Comparison of ENCODE assay signal across 12 mouse cellular contexts in genomic region chr1:53061871-53062608, GRCm38 (mm10). TPM values are rescaled to one million over a fixed set of nuclear protein-coding genes. Genes with fewer than 3 reads are reported as not detected.
DNase-seq lines count a peak whose midpoint lies in the region; ATAC-seq and TF ChIP-seq lines count a peak whose summit lies in the region.
"Had no signal": no experiment of that assay in that cellular context is flagged by ENCODE, and none has a peak within 500 bp of the region (broad histone marks: within the 10 kb centered on the region; RNA-seq: fewer than 3 reads in every experiment).

No protein-coding gene starts in this region.

- ATAC-seq in hindbrain, postnatal 0 days, result no peak
- ATAC-seq in midbrain, postnatal 0 days (ENCODE audit: low FRiP score), result no peak
- ATAC-seq in liver, embryonic 12.5 days, result no peak

- peak overlapping the region; percentile 88 for H3K27ac ChIP-seq in gastrocnemius, adult 2 months
- no peak overlapping the region for H3K27ac ChIP-seq in hindbrain, postnatal 0 days
- H3K27ac ChIP-seq in midbrain, postnatal 0 days (ENCODE audit: low read depth, low read length), result no peak overlapping the region
- H3K27ac ChIP-seq in liver, embryonic 12.5 days, result no peak overlapping the region

- no peaks in the 10 kb centered on the region for H3K9me3 ChIP-seq in hindbrain, postnatal 0 days (ENCODE audit: low read length)
- H3K9me3 ChIP-seq in midbrain, postnatal 0 days (ENCODE audit: low read length), result no peaks in the 10 kb centered on the region
- H3K9me3 ChIP-seq in liver, embryonic 12.5 days (replicated peaks), result no peaks in the 10 kb centered on the region

- no peak for TF ChIP-seq CTCF in gastrocnemius, adult 2 months (IDR thresholded peaks at IDR 0.05)
- TF ChIP-seq CTCF in brain, embryonic 14.5 days (IDR thresholded peaks at IDR 0.05; ENCODE audit: borderline replicate concordance, extremely low read depth, insufficient read depth, insufficient read length), result no peak
- TF ChIP-seq CTCF in hindbrain, postnatal 0 days (IDR thresholded peaks at IDR 0.05; ENCODE audit: low read depth), result no peak
- TF ChIP-seq CTCF in midbrain, postnatal 0 days (IDR thresholded peaks at IDR 0.05), result no peak

- no peak for DNase-seq in gastrocnemius, adult 2 months
- no peak for DNase-seq in gastrocnemius, postnatal 36 days
- peak; percentile 66 for DNase-seq in brain, embryonic 14.5 days (ENCODE audit: low read depth)
- DNase-seq in hindbrain, postnatal 0 days (ENCODE audit: low spot score), result peak; percentile 6
- DNase-seq in midbrain, postnatal 0 days (ENCODE audit: low spot score), result peak; percentile 6
- no peak for DNase-seq in cerebellum, postnatal 14 days
- DNase-seq in B cell, adult 2 months, result no peak
- DNase-seq: cerebellum, adult 9-10 months; gastrocnemius, postnatal 14 days; kidney, adult 11 months had no signal

- intact Hi-C loops in gastrocnemius, adult 2 months (cut with DNase I), result no loop called here
- intact Hi-C loops in gastrocnemius, postnatal 36 days (cut with DNase I), result no loop called here

- H3K27me3 ChIP-seq in hindbrain, postnatal 0 days (ENCODE audit: insufficient read depth, low read length), result no peaks in the 10 kb centered on the region
- H3K27me3 ChIP-seq in midbrain, postnatal 0 days (ENCODE audit: insufficient read depth, low read length), result no peaks in the 10 kb centered on the region
- no peaks in the 10 kb centered on the region for H3K27me3 ChIP-seq in liver, embryonic 12.5 days (replicated peaks)

- no peaks in the 10 kb centered on the region for H3K4me1 ChIP-seq in hindbrain, postnatal 0 days (ENCODE audit: insufficient read depth, low read length)
- H3K4me1 ChIP-seq in midbrain, postnatal 0 days (ENCODE audit: insufficient read depth, low read length), result 0 out of 2 replicates have a peak, but pooled peaks cover 3% of the 10 kb centered on the region
- no peaks in the 10 kb centered on the region for H3K4me1 ChIP-seq in liver, embryonic 12.5 days

- H3K4me2 ChIP-seq in hindbrain, postnatal 0 days (ENCODE audit: low read depth, low read length), result peak overlapping the region; percentile 36
- H3K4me2 ChIP-seq in midbrain, postnatal 0 days (ENCODE audit: low read depth, low read length, poor library complexity, severe bottlenecking), result peak overlapping the region; percentile 36
- H3K4me2 ChIP-seq in liver, embryonic 12.5 days, result no peak overlapping the region

- H3K9ac ChIP-seq in hindbrain, postnatal 0 days (replicated peaks; ENCODE audit: low read length), result no peak overlapping the region
- H3K9ac ChIP-seq in midbrain, postnatal 0 days (replicated peaks; ENCODE audit: low read length, poor library complexity, severe bottlenecking), result no peak overlapping the region
- H3K9ac ChIP-seq in liver, embryonic 12.5 days, result no peak overlapping the region

- TF ChIP-seq POLR2A in brain, embryonic 14.5 days (IDR thresholded peaks at IDR 0.05; ENCODE audit: borderline replicate concordance, extremely low read depth, insufficient read depth, insufficient read length, poor library complexity, severe bottlenecking), result no peak

- H3K4me3 ChIP-seq in gastrocnemius, adult 2 months, result peak overlapping the region; percentile 75
- H3K4me3 ChIP-seq in hindbrain, postnatal 0 days (ENCODE audit: low read length), result no peak overlapping the region
- 0 out of 2 replicates have a peak overlapping the region, but pooled peaks have one; percentile 5 for H3K4me3 ChIP-seq in midbrain, postnatal 0 days (ENCODE audit: low read depth, low read length)
- H3K4me3 ChIP-seq in liver, embryonic 12.5 days, result no peak overlapping the region

- H3K36me3 ChIP-seq in hindbrain, postnatal 0 days (ENCODE audit: insufficient read depth, low read length), result no peaks in the 10 kb centered on the region
- no peaks in the 10 kb centered on the region for H3K36me3 ChIP-seq in midbrain, postnatal 0 days (ENCODE audit: insufficient read depth, low read length)
- H3K36me3 ChIP-seq in liver, embryonic 12.5 days, result no peaks in the 10 kb centered on the region

- 31% methylated on average over 13 of the region's 13 CpGs for WGBS in hindbrain, postnatal 0 days
- WGBS in midbrain, postnatal 0 days, result 48% methylated on average over 13 of the region's 13 CpGs
- WGBS in liver, embryonic 12.5 days (ENCODE audit: insufficient replicate concordance), result 68% methylated on average over 13 of the region's 13 CpGs

RNA-seq across cellular contexts. Expression of gene Mstn, which starts 0.6 kb away (rescaled TPM):
- total RNA-seq in gastrocnemius, adult 2 months (2021), result 10 to 100 TPM; 34.7 to 67.0 TPM
- total RNA-seq in gastrocnemius, postnatal 36 days (2021), result 10 to 100 TPM; 35.2 to 62.1 TPM
- 0.18 and 0.25 TPM in 2 replicates for polyA plus RNA-seq in brain, embryonic 14.5 days (2012; rRNA removed)
- 0.11 and 0.31 TPM in 2 replicates for total RNA-seq in hindbrain, postnatal 0 days (2014; rRNA removed)
- 0.32 and 0.39 TPM in 2 replicates for polyA plus RNA-seq in hindbrain, postnatal 0 days (2015; fragmentation: Nextera tagmentation; extraction: Ambion mirVana)
- 0.55 TPM in 1 of 2 replicates, not detected in the other for total RNA-seq in midbrain, postnatal 0 days (2014; rRNA removed)
- 0.43 and 0.47 TPM in 2 replicates for polyA plus RNA-seq in midbrain, postnatal 0 days (2015; fragmentation: Nextera tagmentation; extraction: Ambion mirVana)
- polyA plus RNA-seq in liver, embryonic 12.5 days (2016; fragmentation: Nextera tagmentation; extraction: Ambion mirVana), result 0.07 and 0.22 TPM in 2 replicates
- polyA plus RNA-seq: C2C12 had no signal

RNA-seq across cellular contexts. Expression of gene 1700019D03Rik, which starts 42.1 kb away (rescaled TPM):
- 1 to 10 TPM; 1.0 to 1.1 TPM for total RNA-seq in gastrocnemius, adult 2 months (2021)
- 1 to 10 TPM in 1 of 2 experiments, under 1 TPM in 1; 0.89 to 1.5 TPM for total RNA-seq in gastrocnemius, postnatal 36 days (2021)
- 1.1 TPM in 2 replicates for polyA plus RNA-seq in brain, embryonic 14.5 days (2012; rRNA removed)
- 2.8 and 6.4 TPM in 2 replicates for total RNA-seq in hindbrain, postnatal 0 days (2014; rRNA removed)
- polyA plus RNA-seq in hindbrain, postnatal 0 days (2015; fragmentation: Nextera tagmentation; extraction: Ambion mirVana), result 5.5 and 7.1 TPM in 2 replicates
- 2.6 and 5.0 TPM in 2 replicates for total RNA-seq in midbrain, postnatal 0 days (2014; rRNA removed)
- 5.5 and 6.1 TPM in 2 replicates for polyA plus RNA-seq in midbrain, postnatal 0 days (2015; fragmentation: Nextera tagmentation; extraction: Ambion mirVana)
- 7.5 and 8.0 TPM in 2 replicates for polyA plus RNA-seq in liver, embryonic 12.5 days (2016; fragmentation: Nextera tagmentation; extraction: Ambion mirVana)
- polyA plus RNA-seq: C2C12 had no signal

Comparison
In these comparisons a context has a peak if more than half of its experiments do, and no peak if none do; other contexts are left out.
1. DNase-seq: peak in brain, embryonic 14.5 days (single experiment), hindbrain, postnatal 0 days (single experiment) and midbrain, postnatal 0 days (single experiment); none in gastrocnemius, adult 2 months (single experiment), gastrocnemius, postnatal 36 days (0 of 2), cerebellum, postnatal 14 days (0 of 2) and B cell, adult 2 months (0 of 2).
2. H3K4me3 ChIP-seq: peak in gastrocnemius, adult 2 months (single experiment) and midbrain, postnatal 0 days (single experiment); none in hindbrain, postnatal 0 days (single experiment) and liver, embryonic 12.5 days (single experiment).
3. RNA of gene Mstn, which starts 0.6 kb away (total RNA-seq): 34.7 to 67.0 TPM in gastrocnemius, adult 2 months and 35.2 to 62.1 TPM in gastrocnemius, postnatal 36 days; 0.55 TPM in midbrain, postnatal 0 days and 0.11 to 0.31 TPM in hindbrain, postnatal 0 days; every median in the first group is over 10 times any median in the second.